Mouse (Mus musculus) intestine, postnatal 0 days (tissue): ENCODE results near the gene Pank1. TPM values are rescaled to one million over a fixed set of nuclear protein-coding genes. Genes with fewer than 3 reads are reported as not detected.

Source experiments
- ATAC-seq: fragments of 200-750 bp; cut with Nextera tagmentation; 2 replicates; pipeline ENCODE4 v1.8.0; 2017; ENCODE audit warnings: mild to moderate bottlenecking, moderate TSS enrichment, moderate library complexity
- H3K27ac ChIP-seq: fragments of 300-500 bp; sonication (generic); 2 replicates; pipeline ENCODE4 v1.5.1; 2014; ENCODE audit warnings: mild to moderate bottlenecking, low read depth, low read length, moderate library complexity
- H3K27me3 ChIP-seq: fragments of 300-500 bp; sonication (generic); replicated peaks from 2 replicates; pipeline ENCODE4 v1.6.1; 2014; ENCODE audit warnings: low read length, mixed read lengths; ENCODE audit not compliant: control insufficient read depth, insufficient read depth
- H3K36me3 ChIP-seq: fragments of 300-500 bp; sonication (generic); 2 replicates; pipeline ENCODE4 v1.6.1; 2014; ENCODE audit warnings: mild to moderate bottlenecking, moderate library complexity; ENCODE audit not compliant: control insufficient read depth, insufficient read depth
- H3K4me1 ChIP-seq: fragments of 300-500 bp; sonication (generic); replicated peaks from 2 replicates; pipeline ENCODE4 v1.6.1; 2014; ENCODE audit warnings: antibody characterized with exemption, low read length, mixed read lengths; ENCODE audit not compliant: control insufficient read depth, insufficient read depth
- H3K4me2 ChIP-seq: fragments of 300-500 bp; sonication (generic); replicated peaks from 2 replicates; pipeline ENCODE4 v1.6.1; 2014; ENCODE audit warnings: low read depth, mild to moderate bottlenecking, moderate library complexity
- H3K4me3 ChIP-seq: fragments of 300-500 bp; sonication (generic); 2 replicates; pipeline ENCODE4 v1.5.1; 2014; ENCODE audit warnings: low read depth, low read length
- H3K9ac ChIP-seq: fragments of 300-500 bp; sonication (generic); 2 replicates; pipeline ENCODE4 v1.6.1; 2014; ENCODE audit warnings: mild to moderate bottlenecking, low read depth, low read length
- H3K9me3 ChIP-seq: fragments of 300-500 bp; sonication (generic); 2 replicates; pipeline ENCODE4 v1.6.1; 2016; ENCODE audit warnings: mixed run types; ENCODE audit not compliant: control insufficient read depth
- CTCF ChIP-seq: sonication (generic); IDR thresholded peaks from 2 replicates; pipeline ENCODE4 v1.5.1; 2016; ENCODE audit warnings: low read depth, mild to moderate bottlenecking, control low read depth, antibody characterized with exemption, moderate library complexity
- WGBS: fragments of 180-500 bp; shearing (Covaris S2); extraction: QIAGEN DNeasy Blood & Tissue Kit; methylation state at CpG from one replicate; pipeline ENCODE4 v1.1.7; 2014; 5-methylcytosine and 5-hydroxymethylcytosine counted together
- polyA plus RNA-seq: library from polyadenylated mRNA; unstranded; fragments of >200 nt; fragmentation: Nextera tagmentation; extraction: Ambion mirVana; gene quantifications from 2 replicates; pipeline ENCODE4 v1.2.1, GENCODE M21; 2015

The Pank1 gene
- polyA plus RNA-seq, 1 experiment from 2014 or later = 3.7 TPM

GRCm38 (mm10) chr19:34805071-34805470 lies 74.2 kb downstream of the Pank1 start:
- Histone ChIP-seq H3K4me3 (no peak overlapping the region), H3K9ac (no peak overlapping the region), H3K27ac (no peak overlapping the region), H3K4me2 (no peak overlapping the region), H3K9me3 (no peaks in the 10 kb centered on the region), H3K36me3 (no peaks in the 10 kb centered on the region), H3K4me1 (no peaks in the 10 kb centered on the region), H3K27me3 (no peaks in the 10 kb centered on the region)
- ATAC-seq = no peak
- 84% methylated on average over 2 of the region's 2 CpGs for WGBS
- TF ChIP-seq CTCF = no peak

GRCm38 (mm10) chr19:34804531-34804930 lies 74.7 kb downstream of the Pank1 start:
- ATAC-seq = no peak
- WGBS = 89% methylated on average over 2 of the region's 2 CpGs
- Histone ChIP-seq H3K9ac (no peak overlapping the region), H3K27me3 (no peaks in the 10 kb centered on the region), H3K27ac (no peak overlapping the region), H3K4me3 (no peak overlapping the region), H3K9me3 (no peaks in the 10 kb centered on the region), H3K4me2 (no peak overlapping the region), H3K4me1 (no peaks in the 10 kb centered on the region), H3K36me3 (no peaks in the 10 kb centered on the region)
- no peak for TF ChIP-seq CTCF

- no peak overlapping the region for H3K4me3 ChIP-seq
- no peak overlapping the region for H3K4me2 ChIP-seq
- no peak overlapping the region for H3K9ac ChIP-seq
- H3K4me1 ChIP-seq = no peaks in the 10 kb centered on the region
- H3K27me3 ChIP-seq = no peaks in the 10 kb centered on the region
- 90% methylated on average over 4 of the region's 4 CpGs for WGBS
- no peak for TF ChIP-seq CTCF
- no peaks in the 10 kb centered on the region for H3K9me3 ChIP-seq
- no peak overlapping the region for H3K27ac ChIP-seq
- ATAC-seq = no peak
- no peaks in the 10 kb centered on the region for H3K36me3 ChIP-seq
Measured at GRCm38 (mm10) chr19:34803396-34803795, 75.9 kb downstream of the Pank1 start.

- no peak overlapping the region for H3K9ac ChIP-seq
- no peaks in the 10 kb centered on the region for H3K36me3 ChIP-seq
- H3K4me3 ChIP-seq = no peak overlapping the region
- no peak overlapping the region for H3K27ac ChIP-seq
- TF ChIP-seq CTCF = no peak
- H3K4me1 ChIP-seq = no peaks in the 10 kb centered on the region
- no peaks in the 10 kb centered on the region for H3K27me3 ChIP-seq
- WGBS = 45% methylated on average over 6 of the region's 6 CpGs
- no peak for ATAC-seq
- no peaks in the 10 kb centered on the region for H3K9me3 ChIP-seq
- no peak overlapping the region for H3K4me2 ChIP-seq
Measured at GRCm38 (mm10) chr19:34799644-34800267, 79.5 kb downstream of the Pank1 start.

- Histone ChIP-seq H3K4me2 (no peak overlapping the region), H3K9me3 (no peaks in the 10 kb centered on the region), H3K4me1 (no peaks in the 10 kb centered on the region), H3K4me3 (no peak overlapping the region), H3K36me3 (no peaks in the 10 kb centered on the region), H3K27ac (no peak overlapping the region), H3K27me3 (no peaks in the 10 kb centered on the region), H3K9ac (no peak overlapping the region)
- no peak for ATAC-seq
- TF ChIP-seq CTCF = no peak
- 79% methylated on average over 4 of the region's 4 CpGs for WGBS
Measured at GRCm38 (mm10) chr19:34796396-34796795, 82.9 kb downstream of the Pank1 start.

- Histone ChIP-seq H3K4me3 (no peak overlapping the region), H3K36me3 (no peaks in the 10 kb centered on the region), H3K9me3 (no peaks in the 10 kb centered on the region), H3K9ac (no peak overlapping the region), H3K4me1 (no peaks in the 10 kb centered on the region), H3K27ac (no peak overlapping the region), H3K4me2 (no peak overlapping the region), H3K27me3 (no peaks in the 10 kb centered on the region)
- WGBS = 83% methylated on average over 2 of the region's 2 CpGs
- no peak for TF ChIP-seq CTCF
- ATAC-seq = no peak
Measured at GRCm38 (mm10) chr19:34782491-34782890, 96.8 kb downstream of the Pank1 start.

- Histone ChIP-seq H3K27me3 (no peaks in the 10 kb centered on the region), H3K9me3 (no peaks in the 10 kb centered on the region), H3K4me3 (no peak overlapping the region), H3K36me3 (no peaks in the 10 kb centered on the region), H3K4me1 (no peaks in the 10 kb centered on the region), H3K27ac (no peak overlapping the region), H3K4me2 (no peak overlapping the region), H3K9ac (no peak overlapping the region)
- WGBS = 100% methylated on average over 1 of the region's 1 CpGs
- ATAC-seq = no peak
- no peak for TF ChIP-seq CTCF
Measured at GRCm38 (mm10) chr19:34778993-34779392, 100.3 kb downstream of the Pank1 start.
